Mouse (Mus musculus) heart, adult 2 months (tissue): ENCODE measurements around the gene Casp8.

ENCODE experiments used
- EP300 ChIP-seq: fragments of 200-500 bp; IDR thresholded peaks from 2 replicates; pipeline ENCODE4 v1.6.1; 2011; ENCODE audit warnings: low read depth, low read length, control low read depth; ENCODE audit not compliant: insufficient read depth
- POLR2A ChIP-seq: fragments of 200-500 bp; IDR thresholded peaks from 2 replicates; pipeline ENCODE4 v1.6.1; 2011; ENCODE audit warnings: mild to moderate bottlenecking, low read depth, low read length, control low read depth; ENCODE audit not compliant: insufficient read depth

DNA sequence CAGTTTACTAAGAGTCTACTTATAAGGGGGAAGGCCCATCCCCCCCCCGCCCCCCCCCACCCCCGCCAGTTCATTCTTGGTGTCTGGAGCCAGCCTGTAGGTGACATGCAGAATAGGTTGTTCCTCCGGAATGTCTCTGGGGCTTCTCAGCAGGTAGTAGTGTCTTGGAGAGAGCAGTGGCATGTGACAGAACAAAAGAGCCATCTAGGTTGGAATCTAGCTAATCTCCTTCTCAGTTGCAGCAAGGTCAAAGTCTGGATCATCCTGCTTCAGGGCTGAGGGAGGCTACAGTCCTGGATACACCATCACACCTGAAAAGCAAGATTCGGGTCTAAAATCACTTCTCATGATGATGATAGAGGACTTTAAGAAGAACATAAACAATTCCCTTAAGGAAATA lies 90.5 kb downstream of the Casp8 start:
- TF ChIP-seq POLR2A (no peak), EP300 (no peak)
